Mouse (Mus musculus): Measurements from ENCODE around the gene Syf2.

DNA sequence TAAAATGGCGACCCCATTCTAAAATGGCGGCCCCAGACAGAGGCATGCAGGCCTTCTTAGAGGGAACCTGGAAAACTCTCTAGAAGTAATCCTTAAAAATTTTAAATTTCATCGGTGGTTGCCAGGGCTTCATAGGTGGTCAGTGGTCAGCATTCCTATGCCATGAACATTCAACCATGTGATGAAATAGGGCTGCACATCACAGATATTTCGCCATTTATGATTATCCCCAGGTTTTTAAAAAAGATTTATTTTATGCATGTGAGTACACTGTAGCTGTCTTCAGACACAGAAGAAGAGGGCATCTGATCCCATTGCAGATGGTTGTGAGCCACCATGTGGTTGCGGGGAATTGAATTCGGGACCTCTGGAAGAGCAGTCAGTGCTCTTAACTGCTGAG is 10.1 kb upstream of the Syf2 start:
- no peak for TF ChIP-seq POLR2A (IDR thresholded peaks at IDR 0.05; ENCODE audit: borderline replicate concordance, low read depth, low read length)
- no peak for TF ChIP-seq CTCF (IDR thresholded peaks at IDR 0.05; ENCODE audit: low read depth, low read length)
